Mouse (Mus musculus) cerebellum, adult 11 months (tissue): ENCODE data around the gene 6030445D17Rik.
A peak's percentile ranks its signal among the peaks of the same experiment; 100 is the strongest.

Experiments
- DNase-seq: peaks from one replicate; pipeline ENCODE4 v3.0.0; 2022

6030445D17Rik gene

GRCm38 (mm10) chr4:136461206-136461605 lies 844 bp upstream of the 6030445D17Rik start:
- no peak for DNase-seq

GRCm38 (mm10) chr4:136461761-136462085 lies 327 bp upstream of the 6030445D17Rik start:
- DNase-seq: no peak

- DNase-seq: no peak
Measured at GRCm38 (mm10) chr4:136462839-136463178, 759 bp downstream of the 6030445D17Rik start.

- no peak for DNase-seq
Measured at GRCm38 (mm10) chr4:136463436-136463835, 1.4 kb downstream of the 6030445D17Rik start.

GRCm38 (mm10) chr4:136466226-136466625 lies 4.2 kb downstream of the 6030445D17Rik start:
- peak; percentile 77 for DNase-seq

- peak; percentile 51 for DNase-seq
Measured at GRCm38 (mm10) chr4:136468553-136469327, 6.7 kb downstream of the 6030445D17Rik start.

- peak; percentile 97 for DNase-seq
Measured at GRCm38 (mm10) chr4:136469371-136469903, 7.4 kb downstream of the 6030445D17Rik start, which contains the start of gene Luzp1. Gene Luzp1, plus strand, starts transcription at chr4:136469761.

- no peak for DNase-seq
Measured at GRCm38 (mm10) chr4:136469941-136470346, 7.9 kb downstream of the 6030445D17Rik start.

- peak; percentile 51 for DNase-seq
Measured at GRCm38 (mm10) chr4:136470347-136471071, 8.5 kb downstream of the 6030445D17Rik start.

- no peak for DNase-seq
Measured at GRCm38 (mm10) chr4:136476692-136477091, 14.6 kb downstream of the 6030445D17Rik start.

GRCm38 (mm10) chr4:136486549-136486948 lies 24.5 kb downstream of the 6030445D17Rik start:
- no peak for DNase-seq

- DNase-seq: no peak
Measured at GRCm38 (mm10) chr4:136495993-136496392, 33.9 kb downstream of the 6030445D17Rik start.

- no peak for DNase-seq
Measured at GRCm38 (mm10) chr4:136505426-136506215, 43.6 kb downstream of the 6030445D17Rik start.

GRCm38 (mm10) chr4:136509857-136510256 lies 47.8 kb downstream of the 6030445D17Rik start:
- no peak for DNase-seq

GRCm38 (mm10) chr4:136511708-136512107 lies 49.7 kb downstream of the 6030445D17Rik start:
- no peak for DNase-seq

- no peak for DNase-seq
Measured at GRCm38 (mm10) chr4:136512905-136513304, 50.9 kb downstream of the 6030445D17Rik start.
